Mouse (Mus musculus) MEL (cell line): ENCODE data around the gene Fbxo45. TPM values are rescaled to one million over a fixed set of nuclear protein-coding genes. Genes with fewer than 3 reads are reported as not detected.

Experiments
- DNase-seq: peaks from one replicate; pipeline ENCODE4 v3.0.0; 2011; ENCODE audit warnings: low read depth, low spot score
- H3K27ac ChIP-seq: 2 replicates; pipeline ENCODE4 v1.5.1; 2012; ENCODE audit warnings: low read depth, mild to moderate bottlenecking, control low read depth, low read length, moderate library complexity; ENCODE audit not compliant: control insufficient read depth
- H3K27me3 ChIP-seq, 2 experiments: fragments of 150-350 bp in 1 of 2; sonication (generic) in 1 of 2; 2 replicates each; pipeline ENCODE4 v1.6.1; 2012; ENCODE audit warnings: low read length in 2 of 2, mild to moderate bottlenecking in 2 of 2, improper control_type of control experiment in 1 of 2, moderate library complexity in 1 of 2; ENCODE audit not compliant: insufficient read depth in 2 of 2, control insufficient read depth in 1 of 2
- H3K36me3 ChIP-seq, 2 experiments: 2 replicates each; pipeline ENCODE4 v1.6.1; 2012 to 2014; ENCODE audit warnings: low read length in 2 of 2, improper control_type of control experiment in 1 of 2, inconsistent platforms in 1 of 2, mild to moderate bottlenecking in 1 of 2; ENCODE audit not compliant: insufficient read depth in 2 of 2, control insufficient read depth in 1 of 2
- H3K4me1 ChIP-seq, 2 experiments: fragments of 150-350 bp in 1 of 2; sonication (generic) in 1 of 2; 2 replicates each; pipeline ENCODE4 v1.6.1; 2012; ENCODE audit warnings: low read length in 2 of 2, improper control_type of control experiment in 1 of 2, mild to moderate bottlenecking in 1 of 2; ENCODE audit not compliant: insufficient read depth in 2 of 2, control insufficient read depth in 1 of 2
- H3K4me3 ChIP-seq, 2 experiments: fragments of 150-350 bp in 1 of 2; sonication (generic) in 1 of 2; 2 replicates each; pipeline ENCODE4 v1.5.1; 2012; ENCODE audit warnings: low read depth in 2 of 2, low read length in 2 of 2, mild to moderate bottlenecking in 2 of 2, moderate library complexity in 2 of 2, control low read depth in 1 of 2, improper control_type of control experiment in 1 of 2; ENCODE audit not compliant: control insufficient read depth in 1 of 2, insufficient read depth in 1 of 2
- H3K79me2 ChIP-seq: 2 replicates; pipeline ENCODE4 v1.6.1; 2012; ENCODE audit warnings: mild to moderate bottlenecking, low read length, moderate library complexity; ENCODE audit not compliant: control insufficient read depth, poor library complexity, insufficient read depth
- H3K9ac ChIP-seq: 2 replicates; pipeline ENCODE4 v1.6.1; 2012; ENCODE audit warnings: low read depth, mild to moderate bottlenecking, control low read depth, low read length, moderate library complexity; ENCODE audit not compliant: control insufficient read depth, poor library complexity, severe bottlenecking
- H3K9me3 ChIP-seq: fragments of 150-350 bp; sonication (generic); replicated peaks from 2 replicates; pipeline ENCODE4 v1.6.1; 2012; ENCODE audit warnings: mild to moderate bottlenecking, low read length, improper control_type of control experiment, moderate library complexity; ENCODE audit not compliant: insufficient read depth
- BHLHE40 ChIP-seq: IDR thresholded peaks from 2 replicates; pipeline ENCODE4 v1.6.1; 2012; ENCODE audit warnings: low read depth, mild to moderate bottlenecking, inconsistent platforms, low read length, improper control_type of control experiment, borderline replicate concordance
- CHD1 ChIP-seq: IDR thresholded peaks from 2 replicates; pipeline ENCODE4 v1.6.1; 2012; ENCODE audit warnings: low read depth, mild to moderate bottlenecking, inconsistent platforms, low read length, improper control_type of control experiment
- CHD2 ChIP-seq: IDR thresholded peaks from 2 replicates; pipeline ENCODE4 v1.6.1; 2011; ENCODE audit warnings: low read length, improper control_type of control experiment
- CTCF ChIP-seq, 3 experiments: IDR thresholded peaks in 2 of 3; conservative IDR thresholded peaks in 1 of 3; 2 replicates each; pipeline ENCODE4 v1.5.1; 2011 to 2012; ENCODE audit warnings: low read length in 3 of 3, low read depth in 2 of 3, mild to moderate bottlenecking in 2 of 3, improper control_type of control experiment in 1 of 3, inconsistent platforms in 1 of 3, mixed read lengths in 1 of 3, moderate library complexity in 1 of 3; ENCODE audit not compliant: control insufficient read depth in 1 of 3, insufficient read depth in 1 of 3, poor library complexity in 1 of 3, severe bottlenecking in 1 of 3
- E2F4 ChIP-seq: IDR thresholded peaks from 2 replicates; pipeline ENCODE4 v1.6.1; 2011; ENCODE audit warnings: low read depth, low read length, improper control_type of control experiment, borderline replicate concordance
- ELF1 ChIP-seq: IDR thresholded peaks from 2 replicates; pipeline ENCODE4 v1.6.1; 2014; ENCODE audit warnings: low read depth, mild to moderate bottlenecking, inconsistent platforms, low read length, improper control_type of control experiment, moderate library complexity
- HCFC1 ChIP-seq: IDR thresholded peaks from 2 replicates; pipeline ENCODE4 v1.6.1; 2012; ENCODE audit warnings: low read depth, mild to moderate bottlenecking, inconsistent platforms, low read length, improper control_type of control experiment, moderate library complexity
- KAT2A ChIP-seq: conservative IDR thresholded peaks from 2 replicates; pipeline ENCODE4 v1.6.1; 2012; ENCODE audit warnings: low read depth, low read length, improper control_type of control experiment, inconsistent platforms
- MAZ ChIP-seq: IDR thresholded peaks from 2 replicates; pipeline ENCODE4 v1.6.1; 2012; ENCODE audit warnings: low read depth, mild to moderate bottlenecking, inconsistent platforms, low read length, improper control_type of control experiment
- MXI1 ChIP-seq: IDR thresholded peaks from 2 replicates; pipeline ENCODE4 v1.6.1; 2011; ENCODE audit warnings: mild to moderate bottlenecking, low read depth, low read length, improper control_type of control experiment
- MYB ChIP-seq: IDR thresholded peaks from 2 replicates; pipeline ENCODE4 v1.6.1; 2011; ENCODE audit warnings: mild to moderate bottlenecking, low read depth, low read length, improper control_type of control experiment
- NELFE ChIP-seq: IDR thresholded peaks from 2 replicates; pipeline ENCODE4 v1.6.1; 2011; ENCODE audit warnings: low read depth, low read length, improper control_type of control experiment
- NRF1 ChIP-seq: IDR thresholded peaks from 2 replicates; pipeline ENCODE4 v1.6.1; 2014; ENCODE audit warnings: low read depth, mild to moderate bottlenecking, inconsistent platforms, low read length, improper control_type of control experiment, moderate library complexity; ENCODE audit not compliant: poor library complexity, insufficient read depth, severe bottlenecking
- POLR2A ChIP-seq, 2 experiments: IDR thresholded peaks; 2 replicates each; pipeline ENCODE4 v1.6.1; 2011 to 2012; ENCODE audit warnings: low read length in 2 of 2, mild to moderate bottlenecking in 2 of 2, control low read depth in 1 of 2, improper control_type of control experiment in 1 of 2, low read depth in 1 of 2, moderate library complexity in 1 of 2; ENCODE audit not compliant: control insufficient read depth in 1 of 2, insufficient read depth in 1 of 2, poor library complexity in 1 of 2
- POLR2AphosphoS2 ChIP-seq: IDR thresholded peaks from 2 replicates; pipeline ENCODE4 v1.6.1; 2011; ENCODE audit warnings: low read length, improper control_type of control experiment
- SIN3A ChIP-seq: IDR thresholded peaks from 2 replicates; pipeline ENCODE4 v1.6.1; 2012; ENCODE audit warnings: low read length, improper control_type of control experiment, inconsistent platforms
- TBP ChIP-seq: IDR thresholded peaks from 2 replicates; pipeline ENCODE4 v1.8.0; 2011; ENCODE audit warnings: low read depth, low read length, improper control_type of control experiment
- TCF12 ChIP-seq: IDR thresholded peaks from 2 replicates; pipeline ENCODE4 v1.6.1; 2014; ENCODE audit warnings: low read depth, mild to moderate bottlenecking, inconsistent platforms, low read length, improper control_type of control experiment, moderate library complexity
- UBTF ChIP-seq: IDR thresholded peaks from 2 replicates; pipeline ENCODE4 v1.6.1; 2012; ENCODE audit warnings: low read depth, mild to moderate bottlenecking, inconsistent platforms, low read length, improper control_type of control experiment, moderate library complexity, borderline replicate concordance; ENCODE audit not compliant: insufficient read depth
- ZMIZ1 ChIP-seq: IDR thresholded peaks from 2 replicates; pipeline ENCODE4 v1.6.1; 2012; ENCODE audit warnings: low read depth, mild to moderate bottlenecking, inconsistent platforms, low read length, improper control_type of control experiment, moderate library complexity
- polyA plus RNA-seq, 2 experiments: library from polyadenylated mRNA; stranded (reverse) in 1 of 2; unstranded in 1 of 2; fragments of >175 nt in 1 of 2; fragments of >200 nt in 1 of 2; gene quantifications; 2 replicates each; pipeline versions ENCODE4 v1.2.1 to v1.2.4; 2012; ENCODE audit warnings: low replicate concordance in 2 of 2, low read depth in 1 of 2; ENCODE audit not compliant: insufficient read length in 2 of 2, insufficient read depth in 1 of 2, missing spikeins in 1 of 2
- total RNA-seq: library from RNA; depleted of rRNA; stranded (reverse); fragments of 300-350 nt; gene quantifications from 2 replicates; pipeline ENCODE4 v1.2.3, GENCODE M21; 2012; rRNA removed

Fbxo45 gene
- 17.5 and 19.3 TPM in 2 replicates for total RNA-seq
- 10 to 100 TPM in 1 of 2 experiments, not detected in 1; 15.4 TPM for polyA plus RNA-seq

DNA sequence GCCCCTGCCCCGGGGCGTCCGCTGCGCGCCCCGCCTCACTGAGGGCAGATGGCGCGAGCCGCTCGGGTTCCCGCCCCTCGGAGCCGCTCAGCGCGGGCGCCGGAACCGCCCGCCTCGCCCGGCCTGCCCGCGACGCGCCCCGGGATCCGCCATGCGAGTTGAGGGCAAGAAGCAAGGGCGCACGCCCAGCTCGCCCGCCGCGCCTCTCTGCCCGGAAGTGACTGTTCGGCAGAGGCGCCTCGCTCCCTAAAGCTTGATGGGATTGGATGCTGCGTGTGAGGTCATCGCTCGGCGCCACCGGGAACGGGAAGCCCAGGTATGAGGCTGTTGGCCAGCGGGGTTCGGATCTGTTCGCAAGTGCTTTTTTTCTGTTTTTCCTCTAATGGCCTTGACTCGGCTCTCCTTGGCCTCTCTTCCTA is at the start of gene Fbxo45, which contains the start of gene Wdr53:
Gene Fbxo45 (minus strand): TSS at position 207 of the 419 bp plus-strand sequence.
Gene Wdr53 (plus strand): TSS at position 276 of the 419 bp plus-strand sequence.
- Histone ChIP-seq H3K4me1 (peaks cover 8 to 10% of the 10 kb centered on the region in 2 experiments), H3K27ac (peak within 1 kb of the TSS; percentile 85), H3K9ac (peak within 1 kb of the TSS; percentile 95), H3K27me3 (no peaks in the 10 kb centered on the region), H3K36me3 (peaks cover 0 to 30% of the 10 kb centered on the region in 2 experiments; a peak in 2 of 4 replicates), H3K79me2 (peaks cover 35% of the 10 kb centered on the region), H3K9me3 (no peaks in the 10 kb centered on the region), H3K4me3 (peak within 1 kb of the TSS; percentile 95 to 97)
- TF ChIP-seq POLR2AphosphoS2, result peak; percentile 67; the same call in 1 of the 2 replicates
- no peak for TF ChIP-seq CHD1
- no peak for TF ChIP-seq MYB
- TF ChIP-seq NELFE, result peak; percentile 87; the same call in 1 of the 2 replicates
- TF ChIP-seq SIN3A, result peak; percentile 93
- peak; percentile 99 for TF ChIP-seq UBTF
- TF ChIP-seq CHD2, result no peak
- peak; percentile 91 for TF ChIP-seq MXI1
- TF ChIP-seq ELF1, result peak; percentile 96
- TF ChIP-seq BHLHE40, result no peak
- no peak for TF ChIP-seq CTCF (IDR thresholded peaks at IDR 0.05 in 2 of 3, conservative IDR thresholded peaks at IDR 0.05 in 1 of 3; ENCODE audit: control insufficient read depth in 1 of 3, insufficient read depth in 1 of 3, low read depth in 2 of 3, low read length in 3 of 3, poor library complexity in 1 of 3, severe bottlenecking in 1 of 3)
- TF ChIP-seq NRF1, result peak; percentile 68
- peak; percentile 56 to 93; a peak in 3 of 4 replicates for TF ChIP-seq POLR2A (IDR thresholded peaks at IDR 0.05; ENCODE audit: control insufficient read depth in 1 of 2, insufficient read depth in 1 of 2, low read depth in 1 of 2, low read length in 2 of 2, poor library complexity in 1 of 2)
- 0 out of 2 replicates have a peak, but pooled peaks have one; percentile 29 for TF ChIP-seq ZMIZ1
- TF ChIP-seq TBP, result no peak; the same call in 1 of the 2 replicates
- TF ChIP-seq KAT2A, result peak; percentile 81
- peak; percentile 72; the same call in 1 of the 2 replicates for TF ChIP-seq E2F4
- peak; percentile 95 for TF ChIP-seq HCFC1
- TF ChIP-seq TCF12, result 0 out of 2 replicates have a peak, but pooled peaks have one; percentile 52
- 0 out of 2 replicates have a peak, but pooled peaks have one; percentile 20 for TF ChIP-seq MAZ
- peak; percentile 97 for DNase-seq
